Mouse (Mus musculus) cerebellum, adult 2 months (tissue): Measurements from ENCODE around the gene Ostc.

Experiments used
- CTCF ChIP-seq: fragments of 200-500 bp; IDR thresholded peaks from 2 replicates; pipeline ENCODE4 v1.5.1; 2011; ENCODE audit warnings: low read depth, mild to moderate bottlenecking, control low read depth, low read length, moderate library complexity, borderline replicate concordance; ENCODE audit not compliant: insufficient read depth
- POLR2A ChIP-seq: fragments of 200-500 bp; IDR thresholded peaks from 2 replicates; pipeline ENCODE4 v1.6.1; 2011; ENCODE audit warnings: low read length, control low read depth, borderline replicate concordance; ENCODE audit not compliant: insufficient read depth

GRCm38 (mm10) chr3:130727676-130728075 is 18.4 kb upstream of the Ostc start:
- no peak for TF ChIP-seq CTCF
- TF ChIP-seq POLR2A = no peak
